Mouse (Mus musculus) heart, postnatal 0 days (tissue): ENCODE results near the gene Lrrc75a. TPM values are rescaled to one million over a fixed set of nuclear protein-coding genes. Genes with fewer than 3 reads are reported as not detected.

Experiments used
- ATAC-seq: fragments of 200-750 bp; cut with Nextera tagmentation; 2 replicates; pipeline ENCODE4 v1.8.0; 2017; ENCODE audit warnings: low read depth, moderate number of reproducible peaks, moderate library complexity; ENCODE audit not compliant: insufficient read depth
- DNase-seq: peaks from one replicate; pipeline ENCODE4 v3.0.0-alpha.2; 2016; ENCODE audit warnings: low spot score
- H3K27ac ChIP-seq: fragments of 300-500 bp; sonication (generic); 2 replicates; pipeline ENCODE4 v1.5.1; 2014; ENCODE audit warnings: low read depth, mild to moderate bottlenecking
- H3K27me3 ChIP-seq: fragments of 300-500 bp; sonication (generic); 2 replicates; pipeline ENCODE4 v1.6.1; 2014; ENCODE audit warnings: low read length, mixed read lengths; ENCODE audit not compliant: control insufficient read depth, insufficient read depth
- H3K36me3 ChIP-seq: fragments of 300-500 bp; sonication (generic); replicated peaks from 2 replicates; pipeline ENCODE4 v1.6.1; 2014; ENCODE audit warnings: low read length, mixed read lengths; ENCODE audit not compliant: control insufficient read depth, insufficient read depth
- H3K4me1 ChIP-seq: fragments of 300-500 bp; sonication (generic); 2 replicates; pipeline ENCODE4 v1.6.1; 2014; ENCODE audit warnings: antibody characterized with exemption; ENCODE audit not compliant: control insufficient read depth, insufficient read depth
- H3K4me2 ChIP-seq: fragments of 300-500 bp; sonication (generic); 2 replicates; pipeline ENCODE4 v1.6.1; 2014; ENCODE audit warnings: low read depth, mild to moderate bottlenecking, low read length, moderate library complexity
- H3K4me3 ChIP-seq: fragments of 300-500 bp; sonication (generic); 2 replicates; pipeline ENCODE4 v1.5.1; 2014; ENCODE audit warnings: low read depth, low read length
- H3K9ac ChIP-seq: fragments of 300-500 bp; sonication (generic); replicated peaks from 2 replicates; pipeline ENCODE4 v1.6.1; 2014; ENCODE audit warnings: low read depth, low read length, mixed read lengths
- H3K9me3 ChIP-seq: fragments of 300-500 bp; sonication (generic); replicated peaks from 2 replicates; pipeline ENCODE4 v1.6.1; 2016; ENCODE audit warnings: low read length; ENCODE audit not compliant: control insufficient read depth
- CTCF ChIP-seq: IDR thresholded peaks from 2 replicates; pipeline ENCODE4 v1.5.1; 2016; ENCODE audit warnings: antibody characterized with exemption, control low read depth, low read depth
- EP300 ChIP-seq: IDR thresholded peaks from 2 replicates; pipeline ENCODE4 v1.6.1; 2016; ENCODE audit warnings: antibody characterized with exemption, low read depth
- WGBS: fragments of 180-500 bp; shearing (Covaris S2); extraction: QIAGEN DNeasy Blood & Tissue Kit; methylation state at CpG from one replicate; pipeline ENCODE4 v1.1.7; 2014; 5-methylcytosine and 5-hydroxymethylcytosine counted together
- polyA plus RNA-seq: library from polyadenylated mRNA; unstranded; fragments of >200 nt; fragmentation: Nextera tagmentation; extraction: Ambion mirVana; gene quantifications from 2 replicates; pipeline ENCODE4 v1.2.1, GENCODE M21; 2015
- total RNA-seq: library from RNA; depleted of rRNA; stranded (reverse); fragments of >200 nt; gene quantifications from 2 replicates; pipeline ENCODE4 v1.2.3, GENCODE M21; 2014; ENCODE audit warnings: low replicate concordance; rRNA removed

Gene Lrrc75a
- total RNA-seq (33.6 and 33.9 TPM in 2 replicates), polyA plus RNA-seq (9.3 and 9.6 TPM in 2 replicates)

DNA sequence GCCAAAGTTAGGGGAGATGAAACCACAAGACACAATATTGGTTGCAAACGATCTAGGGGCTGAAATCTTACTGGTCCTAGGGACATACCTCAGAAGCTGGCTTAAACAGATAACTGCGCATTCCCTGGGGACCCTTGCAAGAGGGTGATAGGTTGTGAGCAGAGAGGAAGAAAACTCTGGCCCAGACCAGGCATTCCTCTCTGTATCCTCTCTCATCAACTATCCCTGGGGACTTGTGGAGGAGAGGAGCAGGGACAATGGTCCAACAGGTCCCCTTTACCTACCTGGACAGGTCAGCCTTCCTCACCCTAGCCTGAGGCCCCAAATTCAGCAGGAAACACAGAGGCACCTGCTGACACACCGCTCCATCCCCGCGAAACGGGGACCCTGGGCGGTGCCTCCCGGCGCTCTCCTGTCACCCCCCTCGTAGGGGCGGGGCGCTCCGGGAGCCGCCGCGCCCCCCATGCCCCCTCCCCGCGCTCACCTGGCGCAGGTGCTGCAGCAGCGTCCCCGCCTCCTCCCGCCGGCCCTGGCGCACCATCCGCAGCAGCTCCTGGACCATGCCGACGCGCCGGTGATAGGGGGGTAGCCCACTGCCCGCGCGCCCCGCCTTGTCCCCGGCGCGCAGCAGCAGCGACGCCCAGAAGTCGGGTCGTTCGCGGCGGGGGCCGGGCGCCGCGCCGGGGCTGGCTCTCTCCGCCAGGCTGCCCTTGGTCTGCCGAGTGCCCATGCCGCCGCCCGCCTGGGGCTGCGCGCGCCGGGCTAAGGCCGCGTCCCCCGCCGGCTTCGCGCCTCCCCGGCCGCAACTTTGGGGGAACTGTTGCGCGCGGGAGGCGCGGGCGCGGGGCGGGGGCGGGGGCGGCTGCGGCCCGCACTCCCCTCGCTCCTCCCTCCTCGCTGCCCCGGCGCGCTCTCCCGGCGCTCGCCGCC is at the start of gene Lrrc75a:
TSS of gene Lrrc75a (minus strand) at position 863 of the 930 bp plus-strand sequence.
- no peak for TF ChIP-seq EP300
- TF ChIP-seq CTCF: no peak
- peak within 1 kb of the TSS; percentile 96 for H3K4me2 ChIP-seq
- H3K9ac ChIP-seq: peak within 1 kb of the TSS; percentile 74
- H3K27me3 ChIP-seq: no peaks in the 10 kb centered on the region
- no peaks in the 10 kb centered on the region for H3K9me3 ChIP-seq
- H3K4me3 ChIP-seq: peak within 1 kb of the TSS; percentile 73
- peak; percentile 39 for ATAC-seq
- peaks cover 46% of the 10 kb centered on the region for H3K4me1 ChIP-seq
- H3K36me3 ChIP-seq: no peaks in the 10 kb centered on the region
- no peak for DNase-seq
- WGBS: under 1% methylated on average over 51 of the region's 86 CpGs
- H3K27ac ChIP-seq: peak within 1 kb of the TSS; percentile 95

DNA sequence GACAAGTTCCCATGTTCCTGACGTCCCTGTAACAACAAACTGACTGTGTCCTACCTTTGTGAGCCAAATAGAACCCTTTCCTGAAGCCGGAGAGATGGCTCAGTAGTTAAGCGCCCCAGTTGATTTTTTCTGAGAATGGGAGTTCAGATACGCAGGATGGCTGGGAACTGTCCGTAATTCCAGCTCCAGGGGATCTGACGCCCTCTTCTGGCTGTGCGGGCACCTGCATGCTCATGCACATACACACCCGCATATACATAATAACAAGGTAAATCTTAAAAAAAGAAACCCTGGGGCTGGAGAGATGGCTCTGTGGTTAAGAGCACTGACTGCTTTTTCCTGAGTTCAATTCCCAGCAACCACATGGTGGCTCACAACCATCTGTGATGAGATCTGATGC is 46.8 kb upstream of the Lrrc75a start:
- Histone ChIP-seq H3K4me1 (no peaks in the 10 kb centered on the region), H3K9ac (no peak overlapping the region), H3K36me3 (no peaks in the 10 kb centered on the region), H3K4me2 (no peak overlapping the region), H3K27ac (no peak overlapping the region), H3K27me3 (no peaks in the 10 kb centered on the region), H3K4me3 (no peak overlapping the region), H3K9me3 (no peaks in the 10 kb centered on the region)
- no peak for ATAC-seq
- WGBS: 91% methylated on average over 8 of the region's 8 CpGs
- TF ChIP-seq CTCF (no peak), EP300 (no peak)
- no peak for DNase-seq

DNA sequence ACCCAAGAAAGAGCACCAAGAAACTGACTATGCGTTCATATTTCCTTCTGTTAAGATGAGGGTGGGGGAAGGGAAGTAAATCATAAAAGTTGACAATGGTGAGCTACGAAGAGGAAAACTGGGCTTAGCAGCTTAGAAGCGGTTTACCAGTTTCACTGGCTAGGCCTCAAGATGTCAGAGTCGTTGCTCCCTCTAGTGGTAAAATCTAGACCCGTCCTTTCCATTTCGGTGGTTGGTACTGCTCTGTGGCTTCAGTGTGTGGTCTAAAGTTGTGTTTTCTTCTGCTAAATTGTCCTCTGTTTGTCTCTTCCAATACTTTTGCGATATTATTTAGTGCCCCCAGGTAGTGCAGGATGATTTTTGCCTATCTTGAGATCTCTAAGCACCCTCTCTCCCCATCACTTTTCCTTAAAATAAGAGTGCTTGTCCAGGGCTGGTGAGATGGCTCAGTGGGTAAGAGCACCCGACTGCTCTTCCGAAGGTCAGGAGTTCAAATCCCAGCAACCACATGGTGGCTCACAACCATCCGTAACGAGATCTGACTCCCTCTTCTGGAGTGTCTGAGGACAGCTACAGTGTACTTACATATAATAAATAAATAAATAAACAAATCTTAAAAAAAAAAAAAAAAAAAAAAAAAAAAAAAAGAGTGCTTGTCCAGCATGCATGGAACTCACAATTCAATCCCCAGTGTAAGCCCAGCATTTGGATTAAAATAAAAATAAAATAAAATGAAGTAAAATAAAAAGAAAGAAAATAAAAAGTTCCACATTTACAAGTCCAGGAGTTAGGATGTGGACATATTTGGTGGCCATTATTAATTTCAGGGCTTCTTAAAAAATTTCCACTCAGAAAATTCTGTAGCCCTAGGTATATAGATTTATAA is 45.2 kb upstream of the Lrrc75a start:
- Histone ChIP-seq H3K9ac (no peak overlapping the region), H3K4me2 (no peak overlapping the region), H3K36me3 (no peaks in the 10 kb centered on the region), H3K27me3 (no peaks in the 10 kb centered on the region), H3K9me3 (no peaks in the 10 kb centered on the region), H3K4me1 (no peaks in the 10 kb centered on the region), H3K4me3 (no peak overlapping the region), H3K27ac (no peak overlapping the region)
- TF ChIP-seq EP300 (no peak), CTCF (peak; percentile 75)
- peak; percentile 83 for ATAC-seq
- 26% methylated on average over 9 of the region's 11 CpGs for WGBS
- DNase-seq: peak; percentile 81

DNA sequence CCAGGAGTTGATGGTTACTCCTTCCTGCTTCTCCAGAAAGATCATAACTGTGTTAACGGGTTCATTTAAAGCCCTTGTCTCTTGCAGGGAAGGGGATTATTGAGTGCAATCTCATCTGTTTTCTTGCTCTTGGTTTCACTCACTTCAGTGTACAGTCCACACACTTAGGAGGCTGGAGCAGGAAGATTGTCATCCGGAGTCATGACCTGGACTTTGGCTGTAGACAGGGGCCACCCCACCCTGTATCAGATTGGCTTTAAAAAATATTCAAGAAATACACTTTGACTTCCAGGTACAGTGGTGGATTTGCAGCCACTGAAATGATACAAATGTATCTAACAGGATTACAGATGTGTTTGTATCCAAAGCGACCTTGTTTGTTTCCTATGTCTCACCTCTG is 43.3 kb upstream of the Lrrc75a start:
- DNase-seq (no peak), ATAC-seq (no peak)
- no peak overlapping the region for H3K27ac ChIP-seq
- H3K4me3 ChIP-seq: no peak overlapping the region
- TF ChIP-seq EP300 (no peak), CTCF (no peak)
- no peak overlapping the region for H3K4me2 ChIP-seq
- H3K9me3 ChIP-seq: no peaks in the 10 kb centered on the region
- no peak overlapping the region for H3K9ac ChIP-seq
- H3K36me3 ChIP-seq: no peaks in the 10 kb centered on the region
- no peaks in the 10 kb centered on the region for H3K27me3 ChIP-seq
- 78% methylated on average over 3 of the region's 3 CpGs for WGBS
- H3K4me1 ChIP-seq: no peaks in the 10 kb centered on the region

DNA sequence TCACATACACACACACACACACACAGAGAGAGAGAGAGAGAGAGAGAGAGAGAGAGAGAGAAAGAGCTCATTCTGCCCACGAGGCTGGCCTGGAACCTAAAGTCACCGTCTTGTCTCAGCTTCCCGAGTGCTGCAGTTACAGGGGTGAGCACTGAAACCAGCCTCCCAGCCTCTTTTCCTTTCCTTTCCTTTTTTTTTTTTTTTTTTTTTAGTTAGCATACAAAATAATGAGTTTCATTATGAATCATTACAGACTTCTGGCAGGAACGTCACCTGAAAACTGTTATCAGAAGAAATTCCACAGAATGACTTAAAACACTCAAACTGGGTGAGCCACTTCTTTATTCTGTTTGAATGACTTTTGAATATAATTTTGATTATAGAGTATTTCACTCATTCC is 31.6 kb upstream of the Lrrc75a start:
- H3K27ac ChIP-seq: no peak overlapping the region
- no peak for ATAC-seq
- no peak overlapping the region for H3K4me2 ChIP-seq
- no peak for DNase-seq
- no peaks in the 10 kb centered on the region for H3K36me3 ChIP-seq
- 72% methylated on average over 4 of the region's 4 CpGs for WGBS
- no peaks in the 10 kb centered on the region for H3K27me3 ChIP-seq
- no peaks in the 10 kb centered on the region for H3K4me1 ChIP-seq
- no peak overlapping the region for H3K4me3 ChIP-seq
- H3K9ac ChIP-seq: no peak overlapping the region
- no peak for TF ChIP-seq CTCF
- no peak for TF ChIP-seq EP300
- no peaks in the 10 kb centered on the region for H3K9me3 ChIP-seq
